Mouse (Mus musculus): ENCODE data around the gene Mrpl17. TPM values are rescaled to one million over a fixed set of nuclear protein-coding genes. Genes with fewer than 3 reads are reported as not detected.

Mrpl17 gene
- total RNA-seq, 2 experiments from 2014 or later, result 34.7 to 69.0 TPM

Other genes with a start within 250 kb of the Mrpl17 start
- gene Apbb1, start 229.4 kb downstream of the Mrpl17 start, total RNA-seq (2015; ENCODE audit: low replicate concordance), result not detected in 2 replicates
- 4.3 and 8.3 TPM in 2 replicates for gene Apbb1, start 229.4 kb downstream of the Mrpl17 start, total RNA-seq (2017; ENCODE audit: low replicate concordance)
- gene Hpx, start 211.0 kb downstream of the Mrpl17 start, total RNA-seq (2015; ENCODE audit: low replicate concordance), result not detected in 2 replicates
- gene Hpx, start 211.0 kb downstream of the Mrpl17 start, total RNA-seq (2017; ENCODE audit: low replicate concordance), result not detected in 2 replicates
- 3.3 and 8.8 TPM in 2 replicates for gene Trim3, start 177.5 kb downstream of the Mrpl17 start, total RNA-seq (2015; ENCODE audit: low replicate concordance)
- 2.6 TPM in 1 of 2 replicates, not detected in the other for gene Trim3, start 177.5 kb downstream of the Mrpl17 start, total RNA-seq (2017; ENCODE audit: low replicate concordance)
- gene Timm10b, start 171.0 kb downstream of the Mrpl17 start, total RNA-seq (2015; ENCODE audit: low replicate concordance), result 5.4 and 13.2 TPM in 2 replicates
- 7.4 and 32.9 TPM in 2 replicates for gene Timm10b, start 171.0 kb downstream of the Mrpl17 start, total RNA-seq (2017; ENCODE audit: low replicate concordance)
- 0.19 and 2.9 TPM in 2 replicates for gene Arfip2, start 170.7 kb downstream of the Mrpl17 start, total RNA-seq (2015; ENCODE audit: low replicate concordance)
- gene Arfip2, start 170.7 kb downstream of the Mrpl17 start, total RNA-seq (2017; ENCODE audit: low replicate concordance), result 3.1 and 8.9 TPM in 2 replicates
- gene Gm45799, start 170.5 kb downstream of the Mrpl17 start, total RNA-seq (2015; ENCODE audit: low replicate concordance), result 3.1 and 9.2 TPM in 2 replicates
- gene Gm45799, start 170.5 kb downstream of the Mrpl17 start, total RNA-seq (2017; ENCODE audit: low replicate concordance), result 0.42 and 5.0 TPM in 2 replicates
- not detected in 2 replicates for gene Dnhd1, start 160.3 kb downstream of the Mrpl17 start, total RNA-seq (2015; ENCODE audit: low replicate concordance)
- gene Dnhd1, start 160.3 kb downstream of the Mrpl17 start, total RNA-seq (2017; ENCODE audit: low replicate concordance), result under 0.01 and 0.14 TPM in 2 replicates
- 45.0 and 76.3 TPM in 2 replicates for gene Ilk, start 74.5 kb downstream of the Mrpl17 start, total RNA-seq (2015; ENCODE audit: low replicate concordance)
- 37.0 and 48.2 TPM in 2 replicates for gene Ilk, start 74.5 kb downstream of the Mrpl17 start, total RNA-seq (2017; ENCODE audit: low replicate concordance)
- 7.3 and 16.7 TPM in 2 replicates for gene Rrp8, start 73.7 kb downstream of the Mrpl17 start, total RNA-seq (2015; ENCODE audit: low replicate concordance)
- 2.4 and 26.3 TPM in 2 replicates for gene Rrp8, start 73.7 kb downstream of the Mrpl17 start, total RNA-seq (2017; ENCODE audit: low replicate concordance)
- 71.5 and 113 TPM in 2 replicates for gene Taf10, start 66.7 kb downstream of the Mrpl17 start, total RNA-seq (2015; ENCODE audit: low replicate concordance)
- 44.5 and 58.7 TPM in 2 replicates for gene Taf10, start 66.7 kb downstream of the Mrpl17 start, total RNA-seq (2017; ENCODE audit: low replicate concordance)
- gene Tpp1, start 58.9 kb downstream of the Mrpl17 start, total RNA-seq (2015; ENCODE audit: low replicate concordance), result 34.0 and 41.8 TPM in 2 replicates
- gene Tpp1, start 58.9 kb downstream of the Mrpl17 start, total RNA-seq (2017; ENCODE audit: low replicate concordance), result 14.2 and 19.1 TPM in 2 replicates
- gene Dchs1, start 23.4 kb downstream of the Mrpl17 start, total RNA-seq (2015; ENCODE audit: low replicate concordance), result not detected in 2 replicates
- gene Dchs1, start 23.4 kb downstream of the Mrpl17 start, total RNA-seq (2017; ENCODE audit: low replicate concordance), result 0.17 TPM in 1 of 2 replicates, not detected in the other
- 3.5 and 25.7 TPM in 2 replicates for gene Gm4070, start 142.9 kb upstream of the Mrpl17 start, total RNA-seq (2015; ENCODE audit: low replicate concordance)
- gene Gm4070, start 142.9 kb upstream of the Mrpl17 start, total RNA-seq (2017; ENCODE audit: low replicate concordance), result 62.9 and 169 TPM in 2 replicates

Measured in erythroblast, adult 5-6 weeks (primary cell).